Mouse (Mus musculus) lung, embryonic 15.5 days (tissue): Measurements from ENCODE around the gene Rbms3. TPM values are rescaled to one million over a fixed set of nuclear protein-coding genes. Genes with fewer than 3 reads are reported as not detected.

Experiments
- ATAC-seq: fragments of 200-750 bp; cut with Nextera tagmentation; 2 replicates; pipeline ENCODE4 v1.8.0; 2017; ENCODE audit warnings: moderate number of reproducible peaks, borderline replicate concordance; ENCODE audit not compliant: low FRiP score, low TSS enrichment; ENCODE audit errors: extremely low read depth
- H3K27ac ChIP-seq: fragments of 300-500 bp; sonication (generic); 2 replicates; pipeline ENCODE4 v1.5.1; 2015; ENCODE audit warnings: moderate library complexity, mild to moderate bottlenecking, inconsistent platforms
- H3K27me3 ChIP-seq: fragments of 300-500 bp; sonication (generic); 2 replicates; pipeline ENCODE4 v1.6.1; 2015; ENCODE audit warnings: inconsistent platforms
- H3K36me3 ChIP-seq: fragments of 300-500 bp; sonication (generic); 2 replicates; pipeline ENCODE4 v1.6.1; 2015; ENCODE audit warnings: inconsistent platforms
- H3K4me1 ChIP-seq: fragments of 300-500 bp; sonication (generic); 2 replicates; pipeline ENCODE4 v1.6.1; 2015; ENCODE audit warnings: inconsistent platforms
- H3K4me2 ChIP-seq: fragments of 300-500 bp; sonication (generic); 2 replicates; pipeline ENCODE4 v1.6.1; 2015; ENCODE audit warnings: inconsistent platforms, mild to moderate bottlenecking, moderate library complexity
- H3K4me3 ChIP-seq: fragments of 300-500 bp; sonication (generic); 2 replicates; pipeline ENCODE4 v1.5.1; 2015; ENCODE audit warnings: mild to moderate bottlenecking, inconsistent platforms
- H3K9ac ChIP-seq: fragments of 300-500 bp; sonication (generic); 2 replicates; pipeline ENCODE4 v1.6.1; 2015; ENCODE audit warnings: inconsistent platforms
- H3K9me3 ChIP-seq: fragments of 300-500 bp; sonication (generic); 2 replicates; pipeline ENCODE4 v1.6.1; 2016; ENCODE audit warnings: inconsistent platforms
- WGBS: fragments of 180-500 bp; shearing (Covaris S2); methylation state at CpG from one replicate; pipeline ENCODE4 v1.1.7; 2015; 5-methylcytosine and 5-hydroxymethylcytosine counted together
- polyA plus RNA-seq: library from polyadenylated mRNA; unstranded; fragments of >200 nt; fragmentation: Nextera tagmentation; extraction: Ambion mirVana; gene quantifications from 2 replicates; pipeline ENCODE4 v1.2.1, GENCODE M21; 2015

Rbms3 gene
- polyA plus RNA-seq, 1 experiment from 2014 or later: 105 TPM

DNA sequence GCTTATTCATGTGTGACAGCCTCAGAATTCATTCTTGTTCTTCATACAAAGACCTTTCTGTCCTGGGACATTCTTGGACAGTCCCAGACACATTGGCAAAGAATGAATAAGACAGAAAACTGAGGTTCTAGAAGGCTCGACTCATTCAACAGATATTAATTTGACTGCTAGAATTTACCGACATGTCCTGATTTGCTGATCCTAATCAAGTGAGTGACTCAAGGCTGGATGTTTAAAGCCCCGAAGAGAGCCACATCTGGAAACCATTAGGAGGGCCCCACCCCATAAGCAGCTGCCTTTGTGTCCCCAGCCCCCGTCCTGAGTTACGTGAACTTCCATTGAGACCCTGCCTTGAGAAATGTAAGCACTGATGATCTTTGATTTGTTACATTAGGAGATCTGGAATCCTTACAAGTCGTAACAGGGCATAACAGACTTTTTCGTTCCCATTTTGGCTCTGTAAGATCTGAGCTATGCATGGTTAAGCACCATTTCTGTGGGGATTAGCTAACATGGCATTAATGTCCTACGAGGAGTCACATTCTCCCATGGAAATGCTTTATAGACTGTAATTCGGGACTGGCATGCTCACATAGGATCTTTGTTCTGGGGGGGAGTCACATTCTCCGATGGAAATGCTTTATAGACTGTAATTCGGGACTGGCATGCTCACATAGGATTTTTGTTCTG is 726.3 kb downstream of the Rbms3 start:
- WGBS: 49% methylated on average over 11 of the region's 11 CpGs
- no peak overlapping the region for H3K4me2 ChIP-seq
- no peaks in the 10 kb centered on the region for H3K9me3 ChIP-seq
- H3K27me3 ChIP-seq: no peaks in the 10 kb centered on the region
- H3K9ac ChIP-seq: no peak overlapping the region
- no peak overlapping the region for H3K4me3 ChIP-seq
- peak overlapping the region; percentile 23 for H3K27ac ChIP-seq
- H3K4me1 ChIP-seq: peaks cover 8% of the 10 kb centered on the region; the same call in 1 of the 2 replicates
- ATAC-seq: no peak
- no peaks in the 10 kb centered on the region for H3K36me3 ChIP-seq

DNA sequence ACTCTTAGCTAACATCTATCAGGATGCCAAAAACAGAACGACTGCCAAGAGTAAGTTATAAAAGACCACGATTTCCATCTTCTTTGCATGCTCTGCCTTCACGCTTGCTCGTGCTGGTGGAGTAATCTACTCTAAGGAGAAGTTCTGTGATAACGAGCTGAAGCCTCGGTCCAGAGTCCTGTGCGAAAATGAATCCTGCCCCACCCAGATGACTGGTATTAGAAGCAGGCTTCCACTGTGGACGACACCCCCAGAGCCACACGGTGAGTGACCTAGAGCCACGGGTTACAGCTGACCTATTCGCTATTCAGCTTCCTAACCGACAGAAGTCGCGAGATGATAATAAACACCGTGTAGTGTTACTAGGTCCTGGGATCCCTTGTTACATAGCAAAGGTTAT is 730.3 kb downstream of the Rbms3 start:
- Histone ChIP-seq H3K4me3 (no peak overlapping the region), H3K27ac (no peak overlapping the region), H3K36me3 (no peaks in the 10 kb centered on the region), H3K4me2 (no peak overlapping the region), H3K4me1 (peaks cover 8% of the 10 kb centered on the region; the same call in 1 of the 2 replicates), H3K27me3 (no peaks in the 10 kb centered on the region), H3K9me3 (no peaks in the 10 kb centered on the region), H3K9ac (no peak overlapping the region)
- 38% methylated on average over 15 of the region's 15 CpGs for WGBS
- no peak for ATAC-seq

DNA sequence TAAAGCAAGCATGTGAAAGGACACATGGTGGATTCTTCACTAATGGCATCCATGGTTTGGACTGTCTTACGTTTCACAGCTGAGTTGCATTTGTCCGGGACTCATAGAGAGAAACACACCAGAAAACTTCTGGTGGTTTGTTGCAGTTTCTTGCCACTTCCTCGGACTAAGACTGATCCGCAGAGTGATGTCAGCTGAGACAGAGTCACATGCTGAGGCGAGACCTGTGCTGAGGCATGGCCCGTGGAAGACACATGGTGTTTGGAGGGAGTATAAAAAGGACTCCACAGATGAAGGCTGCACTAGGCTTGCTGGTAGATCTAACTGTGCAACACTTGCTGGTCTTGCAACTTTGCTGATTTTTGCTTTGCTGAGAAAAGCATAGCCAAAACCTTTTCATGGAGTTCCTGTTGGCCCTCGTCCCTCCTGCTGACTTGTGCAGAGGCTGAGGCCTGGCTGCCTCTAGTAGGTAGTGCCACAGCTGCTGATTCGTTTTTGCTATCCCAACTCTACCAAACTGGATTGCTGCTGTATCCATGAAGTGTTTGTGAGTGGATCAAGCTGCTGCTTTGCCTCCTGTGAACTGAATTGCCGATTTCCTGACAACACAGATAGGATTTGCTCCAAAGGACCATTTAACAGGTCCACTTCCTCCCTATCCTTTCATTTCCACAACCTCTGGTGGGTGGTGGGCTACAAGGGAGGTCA is 742.6 kb downstream of the Rbms3 start:
- Histone ChIP-seq H3K9ac (no peak overlapping the region), H3K27me3 (no peaks in the 10 kb centered on the region), H3K9me3 (no peaks in the 10 kb centered on the region), H3K4me3 (no peak overlapping the region), H3K36me3 (no peaks in the 10 kb centered on the region), H3K27ac (peak overlapping the region; percentile 73), H3K4me1 (peaks cover 17% of the 10 kb centered on the region), H3K4me2 (no peak overlapping the region)
- WGBS: 62% methylated on average over 9 of the region's 9 CpGs
- peak; percentile 54; the same call in 1 of the 2 replicates for ATAC-seq

DNA sequence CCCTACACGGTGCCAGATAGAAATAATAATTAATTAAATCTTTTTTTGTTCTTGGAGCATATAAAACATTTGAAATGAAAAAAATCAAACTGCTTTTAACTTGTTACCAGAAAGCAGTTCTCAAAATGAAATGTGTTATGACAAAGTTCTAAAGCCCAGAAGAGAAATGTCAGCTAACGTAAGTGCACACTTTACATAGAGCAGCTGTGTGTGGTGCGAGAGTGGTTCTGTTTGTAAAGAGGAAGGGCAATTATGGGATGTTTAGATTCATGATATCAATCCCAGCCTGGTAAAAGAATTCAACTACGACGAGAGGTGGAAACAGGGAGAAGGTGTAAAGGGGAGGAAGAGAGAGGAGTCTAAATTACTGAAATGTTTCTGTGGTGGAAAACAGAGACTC is 744.1 kb downstream of the Rbms3 start:
- no peak overlapping the region for H3K9ac ChIP-seq
- peaks cover 19% of the 10 kb centered on the region for H3K4me1 ChIP-seq
- H3K9me3 ChIP-seq: no peaks in the 10 kb centered on the region
- H3K4me3 ChIP-seq: no peak overlapping the region
- H3K27ac ChIP-seq: peak overlapping the region; percentile 87
- WGBS: 14% methylated on average over 5 of the region's 5 CpGs
- ATAC-seq: peak; percentile 63; the same call in 1 of the 2 replicates
- no peak overlapping the region for H3K4me2 ChIP-seq
- no peaks in the 10 kb centered on the region for H3K36me3 ChIP-seq
- H3K27me3 ChIP-seq: no peaks in the 10 kb centered on the region

DNA sequence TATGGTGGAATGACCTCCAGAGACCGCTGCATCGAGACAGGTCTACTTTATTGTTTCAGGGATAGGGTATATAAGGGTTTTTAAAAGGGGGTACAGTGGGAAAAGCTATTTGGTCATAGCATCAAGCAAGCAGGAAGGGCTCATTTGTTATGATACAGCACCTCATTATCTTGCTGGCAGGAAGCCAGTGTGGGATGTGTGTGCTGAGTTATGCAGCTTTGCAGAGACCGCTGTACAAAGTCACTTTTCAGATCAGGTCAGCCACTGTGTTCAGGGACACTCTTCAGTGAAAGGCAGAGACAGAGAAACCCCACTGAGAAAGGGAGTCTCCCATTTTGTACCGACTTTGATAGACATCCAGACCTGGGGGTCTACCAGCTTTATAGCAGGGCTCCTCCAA is 749.2 kb downstream of the Rbms3 start:
- no peak overlapping the region for H3K9ac ChIP-seq
- 44% methylated on average over 4 of the region's 4 CpGs for WGBS
- no peak overlapping the region for H3K4me2 ChIP-seq
- peaks cover 33% of the 10 kb centered on the region for H3K4me1 ChIP-seq
- ATAC-seq: peak; percentile 92
- no peaks in the 10 kb centered on the region for H3K27me3 ChIP-seq
- H3K36me3 ChIP-seq: 0 out of 2 replicates have a peak, but pooled peaks cover 5% of the 10 kb centered on the region
- H3K9me3 ChIP-seq: no peaks in the 10 kb centered on the region; the same call in 1 of the 2 replicates
- peak overlapping the region; percentile 82 for H3K27ac ChIP-seq
- no peak overlapping the region for H3K4me3 ChIP-seq

DNA sequence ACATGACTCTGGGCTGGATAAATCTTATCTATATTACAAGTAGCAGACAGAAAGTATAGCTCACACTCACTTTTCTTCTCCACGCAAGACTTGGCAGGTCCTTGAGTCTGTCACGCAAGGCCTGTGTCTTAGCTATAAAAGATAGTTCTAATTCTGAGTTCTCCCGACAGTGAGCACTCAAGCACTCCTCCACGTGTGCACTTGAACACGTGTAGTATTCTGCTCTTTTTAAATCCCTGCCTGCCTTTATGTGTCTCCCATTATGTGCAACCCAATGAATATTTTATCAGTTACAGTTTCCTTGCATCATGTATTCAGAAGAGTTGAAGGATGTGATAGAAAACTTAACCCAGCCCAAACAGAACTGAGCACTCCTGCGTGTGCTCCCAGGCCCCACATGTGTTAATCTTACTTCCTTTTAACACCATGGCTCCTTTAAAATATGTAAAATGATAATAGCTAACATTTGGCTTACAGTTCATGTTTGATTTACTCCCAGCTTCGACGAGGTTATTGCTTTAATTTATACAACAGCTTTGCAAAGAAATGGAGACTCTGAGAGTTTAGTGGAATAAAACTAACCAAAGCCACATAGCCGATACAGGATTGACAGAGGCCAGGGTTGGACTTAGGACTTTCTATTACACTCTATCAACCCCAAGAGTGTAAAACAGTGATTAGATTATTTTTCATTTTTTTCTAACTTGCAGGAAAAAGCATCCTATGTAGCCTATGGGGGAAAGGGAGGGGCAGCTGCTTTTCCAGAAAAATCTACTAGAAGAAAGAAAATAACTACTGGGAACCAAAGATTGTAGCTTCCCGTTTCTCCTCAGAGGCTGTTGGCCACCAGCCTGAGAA is 749.9 kb downstream of the Rbms3 start:
- H3K9ac ChIP-seq: no peak overlapping the region
- 0 out of 2 replicates have a peak, but pooled peaks cover 5% of the 10 kb centered on the region for H3K36me3 ChIP-seq
- H3K4me2 ChIP-seq: no peak overlapping the region
- peak overlapping the region; percentile 82 for H3K27ac ChIP-seq
- 50% methylated on average over 10 of the region's 10 CpGs for WGBS
- ATAC-seq: peak; percentile 50; the same call in 1 of the 2 replicates
- H3K4me3 ChIP-seq: no peak overlapping the region
- H3K4me1 ChIP-seq: peaks cover 31% of the 10 kb centered on the region
- no peaks in the 10 kb centered on the region; the same call in 1 of the 2 replicates for H3K9me3 ChIP-seq
- H3K27me3 ChIP-seq: no peaks in the 10 kb centered on the region

DNA sequence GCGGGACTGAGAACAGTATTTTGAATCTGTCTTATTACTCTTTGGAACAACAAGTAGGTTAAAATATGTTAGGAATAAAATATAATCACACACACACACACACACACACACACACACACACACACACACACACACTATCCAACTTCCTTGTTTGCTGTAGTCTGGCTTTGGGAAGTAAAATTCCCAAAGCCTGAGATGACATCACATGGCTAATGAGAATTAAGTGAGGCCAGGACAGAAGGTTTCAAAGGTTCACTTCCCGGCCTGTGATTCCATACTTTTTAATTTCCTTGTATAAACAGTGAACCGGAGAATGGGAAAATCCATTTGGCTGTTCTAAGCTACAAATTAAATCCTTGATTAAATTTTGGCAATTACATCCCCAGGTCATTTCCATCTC is 752.9 kb downstream of the Rbms3 start:
- Histone ChIP-seq H3K27me3 (no peaks in the 10 kb centered on the region), H3K4me2 (no peak overlapping the region), H3K4me3 (no peak overlapping the region), H3K9ac (no peak overlapping the region), H3K27ac (peak overlapping the region; percentile 71; the same call in 1 of the 2 replicates), H3K36me3 (0 out of 2 replicates have a peak, but pooled peaks cover 5% of the 10 kb centered on the region), H3K9me3 (no peaks in the 10 kb centered on the region; the same call in 1 of the 2 replicates), H3K4me1 (peaks cover 54% of the 10 kb centered on the region)
- ATAC-seq: no peak
- 46% methylated on average over 3 of the region's 3 CpGs for WGBS

DNA sequence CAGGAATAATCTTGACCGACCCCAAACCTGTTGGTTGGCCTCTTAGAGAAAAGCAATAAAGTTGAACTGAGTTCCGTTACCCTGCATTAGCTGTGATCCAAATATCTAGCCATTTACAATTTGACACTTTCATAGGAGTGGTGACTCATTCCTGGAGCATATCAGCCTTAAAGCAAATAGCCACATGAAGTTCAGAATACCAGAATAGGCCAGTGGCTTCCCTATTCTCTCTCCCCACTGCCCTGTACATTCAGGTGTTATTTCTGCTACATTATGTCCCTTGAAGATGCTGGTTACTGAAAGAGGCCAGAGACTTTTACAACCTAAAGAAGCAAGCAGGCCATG is 755.8 kb downstream of the Rbms3 start:
- H3K4me2 ChIP-seq: peak overlapping the region; percentile 45
- 0 out of 2 replicates have a peak, but pooled peaks cover 2% of the 10 kb centered on the region for H3K36me3 ChIP-seq
- WGBS: 18% methylated on average over 2 of the region's 2 CpGs
- no peak overlapping the region for H3K4me3 ChIP-seq
- no peak for ATAC-seq
- H3K9me3 ChIP-seq: no peaks in the 10 kb centered on the region; the same call in 1 of the 2 replicates
- H3K27me3 ChIP-seq: no peaks in the 10 kb centered on the region
- peak overlapping the region; percentile 90 for H3K27ac ChIP-seq
- peaks cover 40% of the 10 kb centered on the region for H3K4me1 ChIP-seq
- no peak overlapping the region for H3K9ac ChIP-seq

DNA sequence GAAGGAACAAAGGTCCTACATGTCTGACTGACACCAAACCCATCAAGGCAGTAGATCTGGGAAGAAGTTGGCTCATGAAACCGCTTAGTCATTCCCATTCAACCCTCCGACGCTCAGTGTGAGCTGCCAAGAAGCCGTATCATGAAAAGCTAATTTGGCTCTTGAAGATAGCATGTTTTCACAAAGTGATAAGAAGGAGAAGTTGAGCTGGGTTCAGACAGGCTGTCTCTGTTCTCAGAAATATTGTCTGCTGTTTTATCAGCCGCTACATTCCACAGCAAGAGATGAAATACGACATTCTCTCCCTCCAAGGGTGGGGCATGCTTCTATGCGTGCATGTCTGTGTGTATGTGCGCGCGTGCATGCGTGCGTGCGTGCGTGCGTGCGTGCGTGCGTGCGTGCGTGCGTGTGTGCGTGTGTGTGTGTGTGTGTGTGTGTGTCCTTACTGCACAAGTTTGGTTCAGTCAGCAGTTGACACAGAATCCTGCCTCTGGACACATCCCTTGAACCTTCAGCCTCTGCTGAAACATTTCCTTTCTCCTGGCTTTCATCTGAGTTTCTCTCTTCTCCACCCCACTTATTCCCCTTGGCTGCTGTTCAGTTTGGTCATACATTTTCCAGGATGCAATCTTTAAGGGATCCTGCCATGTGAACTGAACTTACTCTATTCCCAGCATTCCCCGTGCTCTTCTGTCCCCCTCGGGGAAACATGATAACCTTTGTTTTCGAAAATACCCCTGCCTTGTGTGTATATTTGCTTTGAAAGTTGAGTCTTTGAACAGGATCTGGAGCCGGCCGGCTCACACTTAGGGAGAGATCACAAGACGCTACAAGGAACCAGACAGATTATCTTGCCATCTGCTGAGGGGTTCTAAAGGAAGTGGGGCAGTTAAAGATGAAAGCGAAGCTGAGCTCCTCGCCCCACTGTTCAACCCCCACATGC is 756.4 kb downstream of the Rbms3 start:
- Histone ChIP-seq H3K36me3 (0 out of 2 replicates have a peak, but pooled peaks cover 2% of the 10 kb centered on the region), H3K27me3 (no peaks in the 10 kb centered on the region), H3K4me1 (peaks cover 40% of the 10 kb centered on the region), H3K4me3 (peak overlapping the region; percentile 14; the same call in 1 of the 2 replicates), H3K4me2 (peak overlapping the region; percentile 45), H3K27ac (peak overlapping the region; percentile 90), H3K9ac (no peak overlapping the region), H3K9me3 (no peaks in the 10 kb centered on the region)
- peak; percentile 92 for ATAC-seq
- 20% methylated on average over 30 of the region's 30 CpGs for WGBS

DNA sequence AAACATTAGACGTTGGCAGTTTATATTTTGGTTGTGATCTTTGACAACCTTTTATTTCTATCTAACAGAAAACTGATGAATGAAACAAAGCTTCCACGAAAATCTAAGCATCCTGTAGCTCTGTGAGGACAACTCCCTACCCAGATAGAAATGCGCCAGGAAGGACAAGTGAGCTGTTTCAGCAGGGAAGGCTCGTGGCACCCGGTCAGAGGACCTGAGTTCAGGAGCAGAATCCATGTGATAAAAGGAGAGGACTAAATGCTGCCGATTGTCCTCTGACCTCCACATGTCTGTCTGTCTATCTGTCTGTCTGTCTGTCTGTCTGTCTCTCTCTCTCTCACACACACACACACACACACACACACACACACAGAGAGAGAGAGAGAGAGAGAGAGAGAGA is 757.4 kb downstream of the Rbms3 start:
- no peak overlapping the region for H3K4me3 ChIP-seq
- peak overlapping the region; percentile 90 for H3K27ac ChIP-seq
- no peak for ATAC-seq
- H3K36me3 ChIP-seq: 0 out of 2 replicates have a peak, but pooled peaks cover 2% of the 10 kb centered on the region
- no peak overlapping the region for H3K9ac ChIP-seq
- 28% methylated on average over 6 of the region's 6 CpGs for WGBS
- H3K4me2 ChIP-seq: no peak overlapping the region
- H3K4me1 ChIP-seq: peaks cover 40% of the 10 kb centered on the region
- no peaks in the 10 kb centered on the region for H3K9me3 ChIP-seq
- no peaks in the 10 kb centered on the region for H3K27me3 ChIP-seq
